Mouse (Mus musculus) hindbrain, embryonic 10.5 days (tissue): ENCODE results near the gene Ube2c. TPM values are rescaled to one million over a fixed set of nuclear protein-coding genes. Genes with fewer than 3 reads are reported as not detected.
A peak's percentile ranks its signal among the peaks of the same experiment; 100 is the strongest.

Source experiments
- DNase-seq: peaks from one replicate; pipeline ENCODE4 v3.0.0-alpha.2; 2017; ENCODE audit warnings: low spot score
- H3K27ac ChIP-seq: fragments of 300-500 bp; sonication (generic); 2 replicates; pipeline ENCODE4 v1.5.1; 2016; ENCODE audit warnings: mild to moderate bottlenecking, moderate library complexity
- H3K27me3 ChIP-seq: fragments of 300-500 bp; sonication (generic); 2 replicates; pipeline ENCODE4 v1.6.1; 2016; ENCODE audit warnings: mild to moderate bottlenecking; ENCODE audit not compliant: poor library complexity, insufficient read depth, severe bottlenecking
- H3K36me3 ChIP-seq: fragments of 300-500 bp; sonication (generic); 2 replicates; pipeline ENCODE4 v1.6.1; 2016; ENCODE audit warnings: mild to moderate bottlenecking, moderate library complexity
- H3K4me1 ChIP-seq: fragments of 300-500 bp; sonication (generic); replicated peaks from 2 replicates; pipeline ENCODE4 v1.6.1; 2016; ENCODE audit warnings: mild to moderate bottlenecking
- H3K4me3 ChIP-seq: fragments of 300-500 bp; sonication (generic); 2 replicates; pipeline ENCODE4 v1.5.1; 2016; ENCODE audit warnings: mild to moderate bottlenecking, moderate library complexity
- H3K9me3 ChIP-seq: fragments of 300-500 bp; sonication (generic); 2 replicates; pipeline ENCODE4 v1.6.1; 2016; ENCODE audit warnings: mild to moderate bottlenecking, moderate library complexity
- WGBS: fragments of 180-500 bp; shearing (Covaris S2); methylation state at CpG from one replicate; pipeline ENCODE4 v1.1.7; 2016; 5-methylcytosine and 5-hydroxymethylcytosine counted together
- polyA plus RNA-seq: library from polyadenylated mRNA; unstranded; fragments of >200 nt; fragmentation: Nextera tagmentation; extraction: Ambion mirVana; gene quantifications from 2 replicates; pipeline ENCODE4 v1.2.1, GENCODE M21; 2016

The Ube2c gene
- 588 and 602 TPM in 2 replicates for polyA plus RNA-seq

DNA sequence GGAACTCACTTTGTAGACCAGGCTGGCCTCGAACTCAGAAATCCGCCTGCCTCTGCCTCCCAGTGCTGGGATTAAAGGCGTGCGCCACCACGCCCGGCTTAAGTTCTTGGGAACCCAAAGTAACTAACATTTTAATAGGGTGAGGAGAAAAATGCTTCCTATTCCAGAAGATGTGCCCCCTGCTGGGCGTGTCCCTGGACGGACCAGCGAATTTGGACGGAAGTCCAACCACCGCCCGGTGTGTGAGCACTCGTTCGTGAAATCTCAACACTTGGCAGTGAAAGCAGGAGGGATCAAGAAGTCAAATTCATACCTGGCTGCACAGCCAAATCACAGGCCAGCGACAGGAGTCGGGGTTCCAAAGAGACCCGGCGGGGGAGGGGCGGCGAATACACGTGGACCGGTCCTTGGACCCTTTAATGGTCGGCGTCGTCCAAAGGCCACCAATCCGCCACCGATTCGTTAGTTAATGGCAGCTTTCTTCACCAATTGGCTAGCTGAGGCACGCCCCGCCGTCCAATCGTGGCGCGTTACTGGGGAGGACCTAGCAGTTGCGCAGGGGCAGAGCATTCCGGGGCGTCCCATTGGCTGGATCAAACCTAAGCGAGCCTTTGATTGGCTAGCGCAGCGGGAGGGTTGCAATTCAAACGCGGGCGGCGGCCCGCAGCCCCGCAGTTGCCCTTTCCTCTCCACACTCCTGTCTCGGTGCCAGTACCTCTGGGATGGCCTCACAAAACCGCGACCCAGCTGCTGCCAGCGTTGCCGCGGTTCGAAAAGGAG lies at the start of gene Ube2c:
Gene Ube2c (plus strand): TSS at position 641 of the 780 bp plus-strand sequence.
- 2% methylated on average over 53 of the region's 53 CpGs for WGBS
- H3K27ac ChIP-seq, result peak within 1 kb of the TSS; percentile 96
- peaks cover 71% of the 10 kb centered on the region for H3K36me3 ChIP-seq

DNA sequence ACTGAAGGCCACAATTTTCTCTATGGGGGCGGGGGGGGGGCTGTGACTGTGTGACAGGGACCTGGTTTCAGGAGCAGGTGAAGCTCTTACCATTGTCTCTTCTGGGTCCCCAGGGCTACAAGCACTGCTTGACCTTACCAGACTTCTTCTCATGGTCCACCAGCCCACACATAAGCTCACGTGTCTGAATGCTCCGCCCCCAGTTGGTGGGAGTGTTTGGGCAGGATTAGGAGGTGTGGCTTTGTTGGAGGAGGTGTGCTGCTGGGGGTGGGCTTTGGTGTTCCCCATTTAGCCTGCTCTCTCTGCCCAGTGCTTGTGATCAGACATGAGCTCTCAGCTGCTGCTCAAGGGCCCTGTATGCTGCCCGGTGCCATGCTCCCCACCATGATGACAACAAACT lies 46.4 kb upstream of the Ube2c start:
- WGBS, result 66% methylated on average over 4 of the region's 4 CpGs
- no peak for DNase-seq
- H3K4me3 ChIP-seq, result no peak overlapping the region
- H3K27me3 ChIP-seq, result 0 out of 2 replicates have a peak, but pooled peaks cover 3% of the 10 kb centered on the region
- no peaks in the 10 kb centered on the region for H3K9me3 ChIP-seq
- no peak overlapping the region for H3K27ac ChIP-seq
- no peaks in the 10 kb centered on the region for H3K4me1 ChIP-seq
- H3K36me3 ChIP-seq, result no peaks in the 10 kb centered on the region

More for the DNA sequence above, at the start of gene Ube2c:
- H3K4me1 ChIP-seq, result peaks cover 38% of the 10 kb centered on the region
- H3K4me3 ChIP-seq, result peak within 1 kb of the TSS; percentile 93
- H3K27me3 ChIP-seq, result no peaks in the 10 kb centered on the region
- peak; percentile 99 for DNase-seq
- no peaks in the 10 kb centered on the region for H3K9me3 ChIP-seq

DNA sequence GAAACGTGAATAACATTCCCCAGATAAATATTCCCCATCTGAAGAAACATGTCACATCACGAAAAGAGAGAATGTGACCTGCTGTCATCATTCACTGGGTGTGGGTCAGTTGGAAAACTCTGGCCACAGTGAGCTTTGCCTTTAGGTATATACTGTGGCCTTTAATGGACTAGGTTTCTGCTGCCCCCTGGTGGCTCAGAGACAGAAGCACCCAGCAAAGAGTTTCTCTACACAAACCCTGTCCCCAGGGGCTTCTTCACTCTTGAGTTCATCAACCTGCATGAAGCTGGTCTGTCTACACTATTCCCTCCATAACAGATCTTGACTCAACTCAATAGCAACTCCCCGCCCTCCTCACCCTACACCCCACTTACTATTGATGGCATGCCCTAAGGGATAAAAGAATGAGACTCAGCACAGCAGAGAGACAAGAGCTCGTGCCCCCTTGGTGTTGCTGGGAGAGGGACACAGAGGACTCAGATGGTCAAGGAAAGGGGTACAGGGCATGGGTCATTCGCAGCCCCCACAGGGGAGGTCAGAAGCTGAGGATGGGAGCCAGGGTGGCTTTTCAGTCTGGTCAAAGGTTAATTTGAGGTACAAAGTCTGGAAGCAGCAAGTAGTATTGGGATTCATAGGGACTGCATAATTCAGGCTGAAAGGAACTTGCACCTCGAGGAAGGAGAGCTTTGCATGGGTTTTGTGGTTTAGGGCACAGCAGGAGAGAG lies 43.6 kb upstream of the Ube2c start:
- Histone ChIP-seq H3K4me1 (no peaks in the 10 kb centered on the region), H3K4me3 (no peak overlapping the region), H3K36me3 (no peaks in the 10 kb centered on the region), H3K27me3 (0 out of 2 replicates have a peak, but pooled peaks cover 3% of the 10 kb centered on the region), H3K27ac (no peak overlapping the region), H3K9me3 (no peaks in the 10 kb centered on the region)
- WGBS, result 27% methylated on average over 6 of the region's 6 CpGs
- DNase-seq, result peak; percentile 63

DNA sequence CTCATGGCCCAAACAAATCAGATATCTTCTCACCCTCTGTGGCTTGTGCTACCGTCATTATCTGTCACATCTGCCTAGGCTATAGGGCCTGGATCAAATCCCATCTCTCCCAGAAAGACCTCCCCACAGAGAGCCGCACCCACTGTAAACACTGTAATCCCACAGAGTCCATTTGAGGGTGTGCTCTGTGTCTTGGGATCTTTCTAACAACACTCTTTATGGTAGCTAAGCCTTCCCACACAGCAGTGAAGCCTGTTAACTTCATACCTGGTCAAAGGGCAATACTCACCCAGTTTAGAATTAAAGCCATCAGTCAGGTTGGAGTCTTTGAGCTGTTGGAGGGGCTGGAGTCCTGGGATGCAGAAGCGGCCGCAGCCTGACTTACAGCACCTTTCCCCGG lies 38.0 kb upstream of the Ube2c start:
- no peaks in the 10 kb centered on the region for H3K9me3 ChIP-seq
- H3K27me3 ChIP-seq, result 0 out of 2 replicates have a peak, but pooled peaks cover 3% of the 10 kb centered on the region
- 84% methylated on average over 5 of the region's 5 CpGs for WGBS
- H3K27ac ChIP-seq, result no peak overlapping the region
- no peak for DNase-seq
- H3K4me1 ChIP-seq, result 0 out of 2 replicates have a peak, but pooled peaks cover 4% of the 10 kb centered on the region
- no peak overlapping the region for H3K4me3 ChIP-seq
- no peaks in the 10 kb centered on the region for H3K36me3 ChIP-seq

DNA sequence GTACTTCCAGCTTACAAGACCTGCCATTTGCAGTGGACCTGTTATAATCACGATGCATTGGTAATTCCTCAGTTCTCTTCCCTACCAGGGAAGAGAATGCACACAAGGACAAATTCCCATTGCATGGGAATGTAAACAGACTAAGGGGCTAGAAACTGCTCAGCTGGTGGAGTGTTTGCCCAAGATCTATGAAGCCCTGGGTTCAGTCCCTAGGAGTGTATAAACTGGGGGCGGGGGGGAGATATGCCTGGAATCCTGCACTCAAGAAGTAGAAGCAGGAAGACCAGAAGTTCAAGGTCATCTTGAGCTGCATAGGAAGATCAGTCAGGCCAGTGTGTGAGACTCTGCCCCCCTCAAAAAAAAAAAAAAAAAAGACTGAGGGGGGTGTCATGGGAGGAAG lies 36.4 kb upstream of the Ube2c start:
- Histone ChIP-seq H3K4me3 (no peak overlapping the region), H3K27ac (no peak overlapping the region), H3K36me3 (no peaks in the 10 kb centered on the region), H3K27me3 (no peaks in the 10 kb centered on the region), H3K9me3 (no peaks in the 10 kb centered on the region), H3K4me1 (0 out of 2 replicates have a peak, but pooled peaks cover 4% of the 10 kb centered on the region)
- 94% methylated on average over 2 of the region's 2 CpGs for WGBS
- DNase-seq, result no peak

DNA sequence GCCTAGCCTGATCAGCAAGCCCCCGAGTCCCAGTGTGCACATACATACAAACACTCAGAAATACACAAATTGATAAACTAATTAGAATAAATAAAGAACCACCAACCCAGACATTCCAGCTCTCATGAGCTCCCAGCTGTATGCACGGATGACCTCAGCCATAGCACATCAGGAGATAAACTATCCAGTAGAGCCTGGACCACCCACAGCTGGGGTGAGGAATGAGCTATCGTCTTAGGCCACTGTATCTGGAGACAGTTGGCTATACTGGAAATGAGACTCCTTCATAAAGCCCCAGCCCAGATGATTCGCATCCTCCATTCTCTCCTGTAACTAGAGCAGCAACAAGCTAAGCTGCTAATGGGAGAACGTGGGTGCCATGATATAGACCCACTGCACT lies 34.9 kb upstream of the Ube2c start:
- WGBS, result 87% methylated on average over 5 of the region's 5 CpGs
- H3K27me3 ChIP-seq, result no peaks in the 10 kb centered on the region
- H3K36me3 ChIP-seq, result no peaks in the 10 kb centered on the region
- H3K4me3 ChIP-seq, result no peak overlapping the region
- H3K27ac ChIP-seq, result no peak overlapping the region
- no peaks in the 10 kb centered on the region for H3K9me3 ChIP-seq
- no peak for DNase-seq
- H3K4me1 ChIP-seq, result 0 out of 2 replicates have a peak, but pooled peaks cover 4% of the 10 kb centered on the region

DNA sequence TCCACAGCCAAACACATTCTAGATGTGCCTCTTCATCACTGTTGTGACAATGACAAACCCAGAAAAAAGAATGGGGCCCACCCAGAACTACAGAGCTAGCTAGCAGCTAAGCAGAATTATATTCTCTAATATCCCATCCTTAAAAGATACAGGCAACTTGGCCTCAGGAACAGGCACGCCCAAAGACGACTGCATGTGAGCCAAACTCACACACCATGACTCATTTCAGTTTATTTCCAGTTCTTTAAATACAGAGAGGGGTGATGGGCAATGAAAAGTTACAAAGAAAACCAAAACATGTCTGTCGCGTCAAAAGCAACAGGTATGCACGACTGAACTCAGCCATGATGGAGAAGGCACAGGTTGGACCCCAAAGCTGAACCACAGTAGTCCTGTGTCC lies 34.3 kb upstream of the Ube2c start:
- H3K27me3 ChIP-seq, result no peaks in the 10 kb centered on the region
- 90% methylated on average over 5 of the region's 5 CpGs for WGBS
- H3K4me1 ChIP-seq, result 0 out of 2 replicates have a peak, but pooled peaks cover 4% of the 10 kb centered on the region
- DNase-seq, result no peak
- H3K36me3 ChIP-seq, result no peaks in the 10 kb centered on the region
- no peaks in the 10 kb centered on the region for H3K9me3 ChIP-seq
- no peak overlapping the region for H3K4me3 ChIP-seq
- H3K27ac ChIP-seq, result no peak overlapping the region

DNA sequence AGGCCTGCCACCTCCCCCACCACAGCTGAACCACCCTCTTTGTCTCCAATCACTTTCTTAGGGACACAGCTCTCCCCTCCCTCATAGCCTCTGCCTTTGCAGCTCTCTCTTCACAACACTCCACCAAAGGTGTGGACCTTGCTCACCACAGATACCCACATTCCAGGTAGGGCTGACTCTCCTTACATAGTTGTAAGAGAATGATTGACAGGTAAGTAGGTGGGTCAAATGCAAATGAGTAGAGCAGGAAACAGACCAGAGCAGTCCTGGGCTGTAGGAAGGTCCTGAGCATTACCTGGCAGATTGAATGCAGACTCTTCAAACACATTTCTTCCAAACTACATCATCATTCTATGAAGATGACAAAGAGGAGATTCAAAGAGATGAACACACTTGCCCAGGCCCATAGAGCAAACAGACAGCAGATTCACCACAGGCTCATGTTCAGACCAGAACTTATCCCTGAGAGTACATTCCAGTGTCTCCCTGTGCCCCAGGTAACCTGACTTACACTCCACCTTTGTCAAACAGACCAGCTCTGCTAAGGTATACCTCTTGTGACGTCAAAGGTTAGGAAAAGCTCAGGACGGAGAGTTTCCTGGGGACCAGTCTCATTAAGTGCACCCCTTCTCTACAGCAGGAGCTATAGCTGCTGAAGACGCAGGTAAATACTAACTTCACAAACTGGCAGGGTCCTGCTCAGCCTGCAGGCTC lies 32.2 kb upstream of the Ube2c start:
- Histone ChIP-seq H3K27me3 (no peaks in the 10 kb centered on the region), H3K36me3 (no peaks in the 10 kb centered on the region), H3K4me3 (no peak overlapping the region), H3K27ac (no peak overlapping the region), H3K9me3 (no peaks in the 10 kb centered on the region), H3K4me1 (no peaks in the 10 kb centered on the region)
- WGBS, result 78% methylated on average over 3 of the region's 3 CpGs
- DNase-seq, result no peak

DNA sequence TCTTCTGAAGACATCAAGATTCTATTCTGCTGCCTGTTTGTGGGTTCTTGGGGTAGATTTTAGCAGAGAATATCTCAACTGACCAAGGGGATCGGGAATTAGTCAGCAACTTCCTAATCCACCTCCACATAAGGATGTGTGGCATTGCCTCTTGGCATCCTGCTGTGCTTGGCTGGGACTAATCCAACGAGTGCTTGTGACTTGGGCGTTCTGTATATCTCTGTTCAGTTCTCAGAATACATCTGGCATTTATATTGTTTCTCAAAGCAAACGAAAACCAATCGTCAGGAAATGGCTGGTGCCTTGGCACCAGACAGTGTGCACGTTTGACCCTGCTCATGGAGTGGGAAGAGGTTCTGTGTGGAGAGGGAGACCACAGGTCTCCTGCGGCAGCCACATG lies 29.8 kb upstream of the Ube2c start:
- no peak for DNase-seq
- no peaks in the 10 kb centered on the region for H3K9me3 ChIP-seq
- no peak overlapping the region for H3K27ac ChIP-seq
- peaks cover 1% of the 10 kb centered on the region for H3K4me1 ChIP-seq
- H3K4me3 ChIP-seq, result no peak overlapping the region
- H3K36me3 ChIP-seq, result no peaks in the 10 kb centered on the region
- no peaks in the 10 kb centered on the region for H3K27me3 ChIP-seq
- WGBS, result 66% methylated on average over 7 of the region's 7 CpGs

DNA sequence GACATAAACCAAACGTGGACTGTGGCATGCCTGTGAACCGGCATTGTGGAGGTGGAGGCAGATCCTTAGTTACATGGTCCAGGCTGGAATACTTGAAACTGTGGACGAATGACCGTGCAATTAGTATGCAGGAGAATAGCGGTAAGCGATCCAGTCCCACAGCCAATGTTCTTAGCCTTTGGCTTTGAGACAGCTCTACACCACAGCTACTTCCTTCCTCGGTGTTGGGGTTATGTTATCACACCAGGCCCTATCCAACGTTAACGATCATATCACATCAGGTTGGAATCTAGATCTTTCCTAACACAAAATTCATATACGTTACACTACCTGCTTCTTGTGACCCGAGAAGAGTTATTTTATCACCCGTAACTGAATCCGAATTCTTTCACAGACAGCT lies 24.7 kb upstream of the Ube2c start:
- H3K36me3 ChIP-seq, result peaks cover 27% of the 10 kb centered on the region
- peak overlapping the region; percentile 88 for H3K4me3 ChIP-seq
- H3K27me3 ChIP-seq, result no peaks in the 10 kb centered on the region
- 75% methylated on average over 13 of the region's 13 CpGs for WGBS
- peaks cover 20% of the 10 kb centered on the region for H3K4me1 ChIP-seq
- H3K27ac ChIP-seq, result peak overlapping the region; percentile 95; the same call in 1 of the 2 replicates
- DNase-seq, result no peak
- no peaks in the 10 kb centered on the region for H3K9me3 ChIP-seq

DNA sequence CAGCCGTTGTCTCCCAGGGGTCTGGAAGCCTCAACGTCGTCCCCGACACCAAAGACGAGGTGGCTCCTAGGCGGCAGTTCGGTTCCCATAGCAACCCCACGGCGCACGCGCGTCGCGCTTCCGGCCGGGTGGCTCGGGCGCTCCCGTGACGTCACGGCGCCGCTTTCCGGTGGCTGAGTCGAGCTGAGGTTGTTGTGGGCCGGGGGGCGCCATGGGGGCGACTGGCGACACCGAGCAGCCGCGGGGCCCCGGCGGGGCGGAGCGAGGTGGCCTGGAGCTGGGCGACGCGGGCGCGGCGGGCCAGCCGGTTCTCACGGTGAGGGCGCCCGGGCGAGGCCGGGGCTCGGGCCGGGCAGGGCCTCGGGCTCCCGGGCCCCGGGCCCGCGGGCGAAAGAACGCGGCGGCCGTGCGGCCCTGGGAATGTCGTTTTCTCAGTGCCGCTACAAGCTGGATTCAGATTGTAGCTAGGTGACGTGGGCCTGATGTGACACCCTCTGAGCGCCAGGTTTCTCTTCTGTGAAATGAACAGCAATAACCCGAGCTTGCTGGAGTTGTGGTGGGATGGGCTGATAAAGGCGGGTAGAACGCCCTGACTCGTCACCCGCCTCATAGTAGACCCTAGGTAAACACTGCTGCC lies 23.7 kb upstream of the Ube2c start, which contains the start of the genes Wfdc3 and Dnttip1:
Gene Wfdc3 (minus strand): TSS at position 89 of the 637 bp plus-strand sequence.
Gene Dnttip1 (plus strand): TSS at position 141 of the 637 bp plus-strand sequence.
- no peaks in the 10 kb centered on the region for H3K9me3 ChIP-seq
- H3K4me3 ChIP-seq, result peak within 1 kb of the TSS; percentile 88
- H3K27ac ChIP-seq, result peak within 1 kb of the TSS; percentile 95
- H3K4me1 ChIP-seq, result peaks cover 20% of the 10 kb centered on the region
- H3K27me3 ChIP-seq, result no peaks in the 10 kb centered on the region
- peaks cover 37% of the 10 kb centered on the region for H3K36me3 ChIP-seq
- WGBS, result under 1% methylated on average over 70 of the region's 70 CpGs
- peak; percentile 94 for DNase-seq

DNA sequence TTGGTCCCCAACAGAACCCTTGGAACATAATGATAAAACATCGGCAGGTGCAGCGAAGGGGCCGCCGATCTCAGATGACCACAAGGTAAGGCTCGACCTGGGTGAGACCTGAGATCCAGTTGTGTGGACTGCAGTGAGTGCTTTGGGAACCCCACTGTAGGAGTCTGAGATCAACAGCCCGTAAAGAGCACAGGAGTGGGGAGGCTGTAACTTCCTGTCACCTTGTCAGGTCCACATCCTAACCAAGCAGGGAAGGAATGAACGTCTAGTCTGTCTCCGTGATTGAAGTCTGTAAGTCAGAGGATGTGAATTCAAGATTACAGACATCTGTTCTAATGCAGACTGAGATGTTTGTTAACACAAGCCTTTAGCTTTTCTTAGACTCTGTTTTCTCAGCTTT lies 23.0 kb upstream of the Ube2c start:
- Histone ChIP-seq H3K9me3 (no peaks in the 10 kb centered on the region), H3K36me3 (peaks cover 44% of the 10 kb centered on the region), H3K4me1 (peaks cover 20% of the 10 kb centered on the region), H3K27me3 (no peaks in the 10 kb centered on the region), H3K27ac (peak overlapping the region; percentile 95), H3K4me3 (peak overlapping the region; percentile 88)
- no peak for DNase-seq
- WGBS, result 60% methylated on average over 8 of the region's 8 CpGs
